Mouse (Mus musculus) brain, embryonic 14.5 days (tissue): ENCODE results near the gene Pla2g3.

Experiments
- CTCF ChIP-seq: fragments of 200-500 bp; IDR thresholded peaks from 2 replicates; pipeline ENCODE4 v1.5.1; 2012; ENCODE audit warnings: inconsistent platforms, mild to moderate bottlenecking, moderate library complexity, borderline replicate concordance; ENCODE audit not compliant: insufficient read depth, insufficient read length; ENCODE audit errors: extremely low read depth
- POLR2A ChIP-seq: fragments of 200-500 bp; IDR thresholded peaks from 2 replicates; pipeline ENCODE4 v1.6.1; 2012; ENCODE audit warnings: mild to moderate bottlenecking, inconsistent platforms, borderline replicate concordance; ENCODE audit not compliant: poor library complexity, insufficient read depth, insufficient read length, severe bottlenecking; ENCODE audit errors: extremely low read depth

DNA sequence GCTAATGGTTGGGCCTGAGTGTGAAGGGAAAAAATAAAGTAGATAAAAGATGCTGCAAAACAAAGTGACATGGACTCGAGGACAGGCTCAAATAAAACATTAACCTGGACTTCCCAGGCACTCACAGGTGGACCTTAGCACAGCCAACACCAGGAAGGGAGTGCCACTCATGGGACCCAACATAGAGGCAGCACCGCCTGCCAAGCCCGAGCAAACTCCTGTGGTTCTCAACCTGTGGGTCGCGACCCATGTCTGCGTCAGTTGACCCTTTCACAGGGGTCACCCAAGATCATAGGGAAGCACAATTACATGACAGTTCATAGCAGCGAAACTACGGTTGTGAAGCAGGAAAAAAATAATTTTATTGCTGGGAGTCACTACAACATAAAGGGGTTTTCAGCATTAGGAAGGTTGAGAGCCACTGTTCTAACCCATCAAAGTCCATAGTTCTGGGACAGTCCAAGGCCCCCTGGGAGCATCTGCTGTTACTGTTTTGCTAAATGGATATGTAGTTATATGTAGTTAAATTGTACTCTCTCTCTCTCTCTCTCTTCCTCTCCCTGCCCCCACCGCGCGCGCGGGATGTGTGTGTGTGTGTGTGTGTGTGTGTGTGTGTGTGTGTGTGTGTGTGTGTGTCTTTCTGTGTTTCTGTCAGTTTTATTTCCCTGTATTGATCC lies 29.5 kb upstream of the Pla2g3 start:
- no peak for TF ChIP-seq CTCF
- TF ChIP-seq POLR2A: no peak
